Mouse (Mus musculus) megakaryocyte-erythroid progenitor cell, adult 5 weeks (primary cell): Measurements from ENCODE around the gene Dnajc4. TPM values are rescaled to one million over a fixed set of nuclear protein-coding genes. Genes with fewer than 3 reads are reported as not detected.

Experiments used
- polyA plus RNA-seq: library from polyadenylated mRNA; stranded (reverse); fragments of >175 nt; gene quantifications from 2 replicates; pipeline ENCODE4 v1.2.3, GENCODE M21; 2012

The Dnajc4 gene
- 18.0 and 21.8 TPM in 2 replicates for polyA plus RNA-seq

GRCm38 (mm10) chr19:6992011-6992858, at the start of gene Dnajc4:
TSS of gene Dnajc4 (minus strand) at chr19:6992572.

GRCm38 (mm10) chr19:7039841-7040636, 47.7 kb upstream of the Dnajc4 start, which contains the start of gene Stip1:
TSS of gene Stip1 (minus strand) at chr19:7039967.

DNA sequence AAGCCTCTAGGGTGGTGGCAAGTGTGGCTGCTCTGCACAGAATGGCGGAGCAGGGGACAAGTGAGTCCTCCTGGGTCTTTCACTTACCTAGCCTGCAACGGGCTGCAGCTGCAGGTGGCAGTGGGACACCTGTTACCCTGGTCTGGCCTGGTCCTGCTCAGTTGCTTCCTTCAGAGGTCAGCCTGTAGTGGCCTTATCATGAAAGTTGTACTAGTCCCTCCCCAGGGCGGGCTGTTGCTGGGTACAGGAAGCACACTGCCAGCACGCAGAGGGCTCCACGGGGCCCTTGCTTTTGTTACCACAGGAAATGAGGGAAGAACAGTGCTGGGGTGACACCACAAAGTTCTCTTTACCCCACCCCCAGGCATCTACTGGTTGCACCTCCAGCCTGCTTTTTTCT, 26.8 kb upstream of the Dnajc4 start, which contains the start of gene Fermt3:
Gene Fermt3, minus strand, starts transcription at position 279 of the 400 bp plus-strand sequence.

GRCm38 (mm10) chr19:6996006-6996405, 3.6 kb upstream of the Dnajc4 start, which contains the start of the genes Nudt22 and Trpt1:
TSS of gene Nudt22 (minus strand) at chr19:6996117.
TSS of gene Trpt1 (plus strand) at chr19:6996131.

DNA sequence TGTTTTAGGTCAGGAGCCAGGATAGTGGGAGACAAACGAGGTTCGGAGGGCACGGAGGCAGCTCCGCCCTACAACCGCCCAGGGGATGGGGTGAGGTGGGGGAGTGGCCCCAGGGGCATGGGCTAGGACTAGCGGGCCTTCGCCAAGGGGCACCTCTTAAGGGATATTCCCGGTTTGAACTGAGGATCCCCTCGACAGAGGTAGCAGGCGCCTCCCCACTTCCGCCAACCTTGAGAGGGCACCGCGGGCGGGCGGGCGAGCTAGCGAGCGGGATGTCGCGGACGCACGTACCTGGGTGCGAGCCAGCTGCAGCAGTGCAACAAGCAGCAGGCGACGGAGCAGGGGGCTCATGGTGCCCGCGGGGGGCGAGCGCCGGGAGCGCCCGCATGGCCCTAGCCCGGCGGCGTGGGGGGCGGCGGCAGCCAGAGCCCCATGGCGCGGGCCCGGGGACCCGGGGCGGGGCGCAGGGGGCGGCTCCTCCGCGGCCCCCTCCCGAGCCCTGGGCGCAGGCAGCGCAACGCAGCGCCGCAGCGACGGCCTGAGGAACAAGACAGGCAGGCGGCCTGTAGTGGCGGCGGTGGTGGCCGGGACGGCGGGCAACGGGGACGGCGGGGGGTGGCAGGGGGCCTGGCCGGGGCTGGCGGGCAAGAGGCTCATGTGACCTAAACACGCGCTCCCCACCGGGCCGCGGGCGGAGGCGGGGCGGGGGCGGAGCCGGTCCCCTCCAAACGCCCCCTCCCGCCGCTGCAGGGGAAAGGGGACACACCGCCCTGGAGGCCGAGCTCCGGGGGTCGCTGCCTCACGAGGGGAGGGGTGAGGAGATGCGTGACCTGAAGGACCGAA, 5.1 kb downstream of the Dnajc4 start, which contains the start of gene Vegfb:
Gene Vegfb, minus strand, starts transcription at position 591 of the 843 bp plus-strand sequence.

DNA sequence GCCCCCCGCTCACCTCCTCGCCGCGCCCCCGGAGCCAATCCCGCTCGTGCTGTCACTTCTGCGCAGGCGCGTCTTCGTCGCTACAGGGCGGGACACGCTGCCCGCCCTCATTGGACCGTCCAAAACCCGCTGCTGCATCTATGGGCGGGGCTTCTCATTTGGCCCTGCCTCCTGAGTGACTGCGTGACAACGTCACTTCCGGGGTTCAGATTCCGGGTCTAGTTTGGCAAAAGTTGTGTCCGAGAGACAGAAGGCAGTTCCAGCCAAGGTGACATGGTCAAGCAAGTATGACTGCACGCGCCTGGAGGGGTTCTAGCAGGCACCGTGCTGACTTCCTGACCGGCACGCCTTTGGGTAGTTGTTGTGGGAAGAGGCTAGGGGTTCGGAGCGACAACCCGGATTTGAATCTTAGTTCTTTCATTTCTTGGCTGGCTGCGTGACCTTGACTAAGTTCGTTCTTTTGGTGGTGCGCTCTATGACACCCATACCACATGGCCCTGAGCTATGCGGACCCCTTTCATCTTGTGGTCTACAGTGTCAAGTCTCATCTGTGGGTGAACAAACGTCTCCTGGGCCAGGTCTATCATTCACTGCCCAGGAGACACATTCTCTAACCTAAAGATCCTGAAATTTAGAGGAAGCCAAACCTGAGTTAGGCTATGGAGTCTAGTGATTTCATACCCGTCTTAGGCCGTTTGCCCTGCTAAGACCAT, 11.8 kb downstream of the Dnajc4 start, which contains the start of gene Fkbp2:
Gene Fkbp2, minus strand, starts transcription at position 121 of the 713 bp plus-strand sequence.

GRCm38 (mm10) chr19:6975537-6976521, 16.5 kb downstream of the Dnajc4 start, which contains the start of gene Plcb3:
TSS of gene Plcb3 (minus strand) at chr19:6976470.

DNA sequence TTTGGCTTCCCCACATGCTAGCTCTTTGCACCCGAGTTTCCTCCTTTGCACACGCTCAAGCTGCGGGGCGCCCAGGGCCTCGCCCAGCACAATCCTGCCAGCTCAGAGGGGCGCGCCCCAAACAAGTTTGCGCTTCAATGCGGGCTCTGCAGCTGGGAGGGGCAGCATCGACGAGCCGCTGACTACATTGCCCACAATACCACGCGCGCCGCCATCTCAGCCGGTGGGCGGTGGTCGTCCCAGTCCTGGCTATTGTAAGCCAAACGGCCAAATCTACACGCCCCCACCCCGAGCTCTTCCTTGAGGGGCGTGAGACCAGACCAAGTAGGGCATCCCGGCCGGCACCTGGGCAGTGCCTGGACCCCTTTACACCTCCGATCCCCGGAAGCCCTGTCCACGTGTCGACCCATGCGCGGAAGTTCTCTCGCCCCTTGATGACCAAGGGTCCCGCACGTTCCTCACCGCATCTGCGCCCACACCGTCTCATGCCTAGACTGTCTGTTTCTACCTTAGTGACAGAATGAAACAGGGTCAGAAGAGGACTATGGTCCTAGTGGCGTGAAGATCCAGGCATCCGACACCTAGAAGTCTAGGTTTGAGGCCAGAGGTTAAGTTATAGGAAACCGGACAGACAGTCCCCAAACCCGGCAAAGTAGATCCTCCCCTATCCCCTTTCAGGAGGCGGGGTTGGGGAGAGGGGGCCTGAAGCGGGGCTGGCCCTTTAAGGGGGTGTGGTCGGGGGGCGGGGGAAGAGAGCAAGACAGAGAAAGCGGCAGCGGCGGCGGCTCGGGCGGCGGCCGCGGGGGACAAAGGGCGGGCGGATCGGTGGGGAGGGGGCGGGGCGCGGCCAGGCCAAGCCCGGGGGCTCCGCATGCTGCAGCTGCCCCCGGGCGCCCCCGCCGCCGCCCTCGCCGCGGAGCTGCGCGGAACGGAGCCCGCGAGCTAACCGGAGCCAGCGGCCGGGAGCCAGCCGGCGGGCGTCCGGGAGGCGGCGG, 17.9 kb downstream of the Dnajc4 start, which contains the start of gene Ppp1r14b:
Gene Ppp1r14b, plus strand, starts transcription at position 758 of the 995 bp plus-strand sequence.

GRCm38 (mm10) chr19:6942249-6942691, 50.1 kb downstream of the Dnajc4 start, which contains the start of gene Gpr137:
TSS of gene Gpr137 (minus strand) at chr19:6942480.

DNA sequence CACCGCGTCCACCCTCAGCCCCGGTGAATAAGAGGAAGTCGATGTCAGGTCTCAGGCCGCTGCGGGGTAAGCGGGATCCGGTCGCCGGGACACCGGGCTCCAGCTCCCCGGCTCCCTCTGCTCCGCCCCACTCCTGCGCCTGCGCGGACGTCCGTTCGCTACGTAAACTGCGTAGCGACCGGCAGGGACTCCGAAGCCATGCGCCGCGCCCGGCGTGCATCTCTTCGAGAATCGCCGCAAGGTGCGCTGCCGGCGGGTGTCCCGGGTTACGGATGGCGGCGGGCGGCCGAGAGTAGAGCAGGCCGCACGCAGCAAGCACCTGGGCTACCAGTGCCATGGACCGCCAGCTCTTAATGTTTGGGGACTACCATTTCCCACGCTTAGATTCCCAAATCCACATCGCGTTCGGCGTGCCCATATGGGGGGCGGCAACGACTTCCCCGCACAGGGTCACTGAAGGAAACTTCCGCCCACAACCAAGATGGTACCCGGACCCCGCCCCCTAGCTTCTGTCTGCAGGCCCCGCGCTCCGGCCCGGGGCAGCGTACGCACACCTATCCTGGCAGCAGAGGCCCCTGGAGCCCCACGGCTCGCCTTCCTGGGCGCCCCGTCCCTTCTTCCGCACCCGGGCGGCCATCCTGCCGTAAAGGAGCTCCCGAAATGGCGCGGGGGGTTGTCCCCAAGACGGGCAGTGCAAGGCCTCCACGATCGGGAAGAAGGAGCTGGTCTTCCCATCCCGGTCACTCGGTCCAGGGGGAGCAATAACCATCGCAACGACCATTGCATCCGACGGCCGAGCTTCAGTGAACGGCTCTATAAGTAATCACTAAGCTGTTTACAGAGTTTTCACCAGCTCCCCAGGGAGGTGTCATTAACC, 50.8 kb downstream of the Dnajc4 start, which contains the start of gene Bad:
Gene Bad, plus strand, starts transcription at position 490 of the 877 bp plus-strand sequence.

Other genes with a start within 250 kb of the Dnajc4 start
- gene Rps6ka4, start 151.9 kb downstream of the Dnajc4 start, polyA plus RNA-seq: 33.4 and 34.4 TPM in 2 replicates
- gene Ccdc88b, start 134.4 kb downstream of the Dnajc4 start, polyA plus RNA-seq: 90.5 and 124 TPM in 2 replicates
- gene Trmt112, start 82.9 kb downstream of the Dnajc4 start, polyA plus RNA-seq: 198 and 202 TPM in 2 replicates
- 539 and 682 TPM in 2 replicates for gene Prdx5, start 82.5 kb downstream of the Dnajc4 start, polyA plus RNA-seq
- gene Esrra, start 70.8 kb downstream of the Dnajc4 start, polyA plus RNA-seq: 55.6 and 62.2 TPM in 2 replicates
- 0.43 TPM in 1 of 2 replicates, not detected in the other for gene Catsperz, start 67.2 kb downstream of the Dnajc4 start, polyA plus RNA-seq
- gene Kcnk4, start 58.1 kb downstream of the Dnajc4 start, polyA plus RNA-seq: 0.02 TPM in 2 replicates
- gene Bad, start 50.7 kb downstream of the Dnajc4 start, polyA plus RNA-seq: 87.8 and 89.7 TPM in 2 replicates
- gene Gpr137, start 50.1 kb downstream of the Dnajc4 start, polyA plus RNA-seq: 59.4 and 67.4 TPM in 2 replicates
- gene Ppp1r14b, start 17.6 kb downstream of the Dnajc4 start, polyA plus RNA-seq: 492 and 511 TPM in 2 replicates
- gene Plcb3, start 16.1 kb downstream of the Dnajc4 start, polyA plus RNA-seq: 25.3 and 36.0 TPM in 2 replicates
- 373 and 400 TPM in 2 replicates for gene Fkbp2, start 12.1 kb downstream of the Dnajc4 start, polyA plus RNA-seq
- gene Vegfb, start 4.9 kb downstream of the Dnajc4 start, polyA plus RNA-seq: 105 and 119 TPM in 2 replicates
- 14.0 and 16.0 TPM in 2 replicates for gene Nudt22, start 3.5 kb upstream of the Dnajc4 start, polyA plus RNA-seq
- 1.1 and 1.7 TPM in 2 replicates for gene Trpt1, start 3.6 kb upstream of the Dnajc4 start, polyA plus RNA-seq
- gene Fermt3, start 26.9 kb upstream of the Dnajc4 start, polyA plus RNA-seq: 645 and 679 TPM in 2 replicates
- gene Stip1, start 47.4 kb upstream of the Dnajc4 start, polyA plus RNA-seq: 123 and 137 TPM in 2 replicates
- gene Macrod1, start 64.2 kb upstream of the Dnajc4 start, polyA plus RNA-seq: 87.5 and 120 TPM in 2 replicates
- 0.02 TPM in 1 of 2 replicates, not detected in the other for gene Flrt1, start 113.2 kb upstream of the Dnajc4 start, polyA plus RNA-seq
- gene Otub1, start 213.7 kb upstream of the Dnajc4 start, polyA plus RNA-seq: 113 and 121 TPM in 2 replicates
- 338 and 372 TPM in 2 replicates for gene Cox8a, start 225.0 kb upstream of the Dnajc4 start, polyA plus RNA-seq
- 36.6 and 37.8 TPM in 2 replicates for gene Naa40, start 248.6 kb upstream of the Dnajc4 start, polyA plus RNA-seq